Mouse (Mus musculus) G1E-ER4 (cell line): ENCODE measurements around the gene Supt20. TPM values are rescaled to one million over a fixed set of nuclear protein-coding genes. Genes with fewer than 3 reads are reported as not detected.

Experiments
- GATA1 ChIP-seq: IDR thresholded peaks from one replicate; pipeline ENCODE4 v1.8.0; 2012; ENCODE audit warnings: low read length, inconsistent platforms
- polyA plus RNA-seq: library from polyadenylated mRNA; stranded (reverse); fragments of >175 nt; gene quantifications from 2 replicates; pipeline ENCODE4 v1.2.3, GENCODE M21; 2012

Supt20 gene
- polyA plus RNA-seq, 1 experiment, result 2.8 TPM

DNA sequence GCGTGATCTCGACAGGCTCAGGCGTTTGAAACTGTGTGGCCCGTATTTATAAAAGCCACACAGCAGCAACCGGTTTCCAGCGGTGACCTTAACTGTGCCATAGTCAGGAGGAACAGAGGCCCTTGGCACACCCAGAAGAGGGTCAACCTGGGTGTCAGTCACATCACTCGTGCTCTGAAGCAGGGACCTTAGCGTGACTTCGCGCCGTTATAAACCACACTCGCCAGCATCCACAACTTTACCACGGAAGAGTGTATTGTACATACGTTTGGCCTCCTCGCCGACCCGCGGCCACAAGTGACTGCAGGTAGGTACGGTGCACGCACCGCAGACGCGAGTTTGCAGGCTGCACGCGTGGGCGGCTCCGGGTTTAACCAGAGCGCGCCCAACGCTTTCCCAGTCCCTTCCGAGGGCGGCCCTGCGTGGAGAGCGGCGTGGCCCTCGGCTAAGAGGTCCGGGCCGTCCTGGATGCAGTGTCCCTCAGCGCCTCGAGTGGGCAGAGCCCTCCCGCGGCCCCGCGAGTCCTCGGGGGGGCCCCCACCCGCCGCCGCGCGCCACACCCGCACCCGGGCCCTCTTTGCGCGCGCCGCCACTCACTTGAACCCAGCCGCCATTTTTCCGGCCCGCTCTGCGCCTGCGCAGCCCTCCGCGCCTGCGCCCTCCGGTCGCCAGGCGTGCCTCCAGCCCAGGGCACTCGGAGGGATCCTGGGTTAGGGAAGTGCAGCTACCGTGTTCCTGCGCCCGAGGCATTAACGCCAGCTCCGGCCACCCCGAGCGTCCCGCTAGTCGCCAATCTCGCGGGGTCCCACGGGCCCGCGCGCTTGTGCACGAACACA, 42.0 kb downstream of the Supt20 start:
- no peak for TF ChIP-seq GATA1

DNA sequence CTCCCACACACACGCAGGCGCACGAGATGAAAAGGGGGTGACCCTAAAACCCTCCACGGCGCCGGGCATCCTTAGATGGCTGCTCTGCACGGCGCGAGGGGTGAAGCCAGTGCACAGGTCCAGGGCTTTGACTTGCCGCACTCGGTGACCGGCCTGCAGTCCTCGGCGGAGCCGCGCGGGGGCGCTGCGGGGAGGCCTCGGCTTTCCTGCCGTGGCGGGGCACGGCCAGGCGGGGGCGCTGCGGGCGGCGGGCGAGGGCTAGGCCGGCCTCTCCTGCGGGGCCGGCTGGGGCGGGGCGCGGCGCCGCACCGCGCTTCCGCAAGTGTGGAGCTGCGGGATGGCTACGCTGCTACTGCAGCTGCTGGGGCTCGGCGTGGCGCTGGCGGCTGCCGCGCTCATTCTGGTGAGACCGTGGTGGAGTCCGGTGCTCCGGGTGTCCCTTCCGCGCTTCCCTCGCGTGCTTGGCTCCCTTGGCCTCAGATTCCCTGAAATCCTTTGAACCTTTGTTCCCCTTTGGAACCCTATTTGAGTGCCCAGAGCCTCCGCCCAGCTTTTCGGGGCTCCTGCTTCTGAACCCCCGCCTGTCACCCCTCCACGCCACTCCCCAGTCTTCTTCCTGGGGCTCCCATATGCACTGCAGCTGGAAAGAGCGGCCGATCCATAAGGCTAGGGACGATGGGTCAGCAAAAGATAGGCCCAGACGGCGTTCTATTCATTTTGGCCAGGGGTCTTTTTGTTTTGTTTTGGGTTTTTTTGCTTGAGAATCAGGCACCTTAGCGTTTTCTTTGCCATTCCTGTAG, 42.8 kb downstream of the Supt20 start, which contains the start of the genes Exosc8 and Alg5:
Gene Exosc8 (minus strand): TSS at position 147 of the 800 bp plus-strand sequence.
Gene Alg5 (plus strand): TSS at position 293 of the 800 bp plus-strand sequence.
- no peak for TF ChIP-seq GATA1

DNA sequence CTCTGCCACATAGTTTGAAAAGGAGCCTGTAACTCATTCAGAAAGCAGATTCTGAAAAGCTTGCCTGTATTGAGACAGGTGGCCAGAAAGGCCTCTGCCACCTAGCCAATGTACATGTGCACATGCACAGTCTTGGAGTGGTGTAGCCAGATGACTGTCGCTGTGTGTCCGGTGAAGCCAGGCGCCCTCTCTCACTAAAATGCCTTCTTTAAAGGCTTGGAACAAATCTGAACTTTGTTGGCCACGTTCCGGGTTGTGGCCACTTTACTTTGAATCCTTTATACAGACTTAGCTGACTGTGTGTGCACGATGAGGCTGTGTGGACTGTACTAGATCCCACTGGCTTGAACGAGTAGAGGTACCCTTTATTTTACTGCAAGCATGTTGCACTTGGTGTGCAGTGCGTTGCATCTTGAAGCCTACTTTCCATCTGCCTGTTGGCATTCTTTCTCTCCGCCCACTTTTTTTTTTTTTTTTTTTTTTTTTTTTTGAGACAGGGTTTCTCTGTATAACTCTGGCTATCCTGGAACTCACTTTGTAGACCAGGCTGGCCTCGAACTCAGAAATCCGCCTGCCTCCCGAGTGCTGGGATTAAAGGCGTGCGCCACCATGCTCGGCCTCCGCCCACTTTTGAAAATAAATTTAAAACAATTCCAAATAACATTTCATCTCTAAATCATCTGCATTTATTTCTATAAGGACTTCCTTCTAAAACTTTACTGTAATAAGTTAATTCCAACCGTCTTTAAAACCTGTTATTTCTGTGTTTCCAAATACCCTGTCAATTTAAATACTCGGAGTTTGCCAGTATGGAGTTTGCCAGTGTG, 43.7 kb downstream of the Supt20 start:
- TF ChIP-seq GATA1, result no peak

DNA sequence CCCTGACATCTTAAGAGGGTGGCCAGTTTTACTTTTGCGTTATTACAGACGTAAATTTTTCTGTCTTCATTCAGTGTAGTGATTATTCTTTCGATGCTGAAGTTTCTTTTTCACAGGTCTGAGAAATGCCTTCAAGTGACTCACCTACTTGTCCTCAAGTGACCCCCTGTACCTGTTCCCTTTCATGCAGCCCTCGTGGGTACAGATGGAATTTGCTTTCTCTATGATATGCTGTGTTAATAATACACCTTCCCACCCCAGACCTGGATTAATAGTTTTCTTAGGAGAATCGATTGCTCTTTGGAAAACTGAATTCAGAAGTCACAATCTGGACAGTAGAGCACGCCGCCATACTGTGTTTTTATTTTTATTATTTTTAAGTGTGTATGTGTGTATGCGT, 44.7 kb downstream of the Supt20 start:
- TF ChIP-seq GATA1, result no peak

DNA sequence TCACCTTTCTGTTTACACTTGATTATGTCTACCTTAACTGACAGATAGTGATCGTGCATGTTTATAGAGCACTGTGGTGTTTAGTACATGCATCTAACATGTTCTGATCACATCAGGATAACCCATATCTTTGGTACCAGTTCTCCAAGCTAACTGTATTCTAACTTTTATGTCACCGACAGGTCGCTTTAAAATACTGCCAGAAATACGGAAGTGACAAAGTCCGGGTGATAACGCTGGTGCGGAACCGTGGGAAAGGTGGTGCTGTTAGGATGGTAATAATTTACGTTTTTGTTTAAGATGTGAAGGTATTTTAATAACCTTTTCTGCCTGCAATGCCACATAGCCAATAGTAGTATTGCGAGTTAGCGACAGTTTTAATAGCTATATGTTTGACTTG, 49.4 kb downstream of the Supt20 start:
- no peak for TF ChIP-seq GATA1

DNA sequence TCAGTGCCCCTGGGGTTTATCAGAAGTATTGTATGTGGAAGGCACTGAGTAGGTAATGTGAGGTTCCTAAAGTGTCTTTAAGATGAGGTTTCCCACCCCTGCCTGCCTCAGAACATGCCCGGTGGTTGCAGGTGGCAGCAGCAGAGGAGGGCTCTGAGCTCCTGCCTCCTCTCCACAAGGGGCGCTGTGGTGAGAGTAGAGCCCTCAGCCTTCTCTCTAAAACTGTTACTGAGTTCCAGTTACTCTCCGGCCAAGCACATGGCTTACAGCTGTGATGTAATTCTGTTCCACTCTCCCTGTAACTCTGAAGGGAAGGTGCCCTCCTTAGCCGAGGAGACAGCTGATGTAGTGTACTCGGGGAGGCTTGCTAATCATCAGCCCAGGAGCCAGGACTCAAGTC, 53.2 kb downstream of the Supt20 start:
- no peak for TF ChIP-seq GATA1

DNA sequence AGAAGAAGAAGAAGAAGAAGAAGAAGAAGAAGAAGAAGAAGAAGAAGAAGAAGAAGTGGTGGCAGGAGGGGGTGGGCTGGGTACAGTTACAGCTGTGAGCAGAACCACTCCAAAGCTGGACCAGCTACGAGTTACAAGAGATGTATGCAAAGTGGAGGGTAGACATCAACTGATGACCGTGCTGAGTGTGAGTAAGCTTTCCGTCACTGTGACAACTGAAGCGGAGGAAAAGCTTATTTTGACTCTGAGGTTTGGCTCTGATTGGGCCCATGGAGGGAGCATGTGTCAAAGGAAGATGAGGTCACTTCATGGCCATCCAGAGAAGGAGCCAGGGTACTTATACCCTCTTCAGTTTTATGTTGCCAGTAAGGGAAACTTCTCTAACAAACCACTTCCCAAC, 60.8 kb downstream of the Supt20 start:
- no peak for TF ChIP-seq GATA1

DNA sequence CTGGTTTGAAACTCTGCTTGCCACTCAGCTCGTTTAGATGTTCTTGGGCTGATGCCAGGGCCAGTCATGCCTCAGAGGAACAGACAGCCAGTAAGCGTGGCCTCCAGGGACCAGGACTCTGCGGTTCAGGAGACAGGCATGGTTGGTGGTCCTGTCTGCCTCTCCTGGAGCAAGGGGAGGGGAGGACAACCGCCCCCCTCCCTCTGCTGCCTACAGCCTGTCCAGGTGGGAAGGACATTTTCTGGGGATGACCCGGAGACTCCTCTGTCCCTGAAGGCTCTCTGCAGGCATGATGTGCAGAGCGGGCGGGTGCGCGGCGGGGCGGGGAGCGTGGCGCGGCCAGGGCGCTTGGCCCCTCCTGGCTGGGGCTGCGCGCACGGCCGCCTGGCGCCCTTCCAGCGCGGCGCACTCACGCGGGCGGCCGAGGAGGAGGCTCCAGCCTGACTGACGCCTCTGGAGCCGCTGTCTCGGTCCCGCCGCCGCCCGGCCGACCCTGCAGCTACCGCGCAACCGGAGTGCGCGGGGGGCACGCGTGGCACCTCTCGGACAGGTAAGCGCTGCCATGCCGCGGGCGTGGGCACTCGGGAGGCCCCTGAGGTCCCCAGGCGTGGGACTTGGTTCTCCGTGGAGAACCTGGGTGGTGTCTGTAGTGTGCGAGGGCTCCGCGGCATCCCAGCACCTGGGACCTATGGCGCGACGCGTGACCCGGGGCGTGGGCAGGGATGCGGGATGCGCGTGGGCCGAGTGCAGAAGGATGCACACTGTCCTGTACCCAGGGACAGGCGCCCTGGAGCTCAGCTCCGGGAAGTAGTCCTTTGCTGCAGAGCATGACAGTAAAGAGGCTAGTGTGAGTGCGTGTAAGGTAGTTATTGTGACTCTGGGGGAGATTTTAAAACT, 62.8 kb downstream of the Supt20 start, which contains the start of gene Smad9:
Gene Smad9 (plus strand): TSS at position 438 of the 897 bp plus-strand sequence.
- no peak for TF ChIP-seq GATA1

DNA sequence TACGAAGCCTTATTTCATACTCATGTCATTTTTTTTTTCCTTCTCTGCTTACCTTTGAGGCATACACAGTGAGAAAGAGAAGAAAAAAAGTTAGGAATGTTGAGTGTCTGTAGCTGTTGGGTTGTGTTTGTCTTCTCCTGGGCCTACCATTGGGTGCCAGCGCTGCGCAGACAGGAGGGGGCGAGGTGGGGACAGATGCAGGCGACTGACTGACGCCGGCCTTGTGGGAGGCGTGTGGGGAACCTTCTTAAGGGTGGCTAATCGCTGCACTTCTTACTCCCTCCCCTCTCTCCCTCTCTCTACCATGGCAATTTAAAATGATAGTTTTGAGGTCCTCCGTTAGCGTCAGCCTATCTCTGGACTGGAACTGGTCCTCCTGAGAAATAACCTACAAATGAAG, 63.5 kb downstream of the Supt20 start:
- TF ChIP-seq GATA1, result no peak

DNA sequence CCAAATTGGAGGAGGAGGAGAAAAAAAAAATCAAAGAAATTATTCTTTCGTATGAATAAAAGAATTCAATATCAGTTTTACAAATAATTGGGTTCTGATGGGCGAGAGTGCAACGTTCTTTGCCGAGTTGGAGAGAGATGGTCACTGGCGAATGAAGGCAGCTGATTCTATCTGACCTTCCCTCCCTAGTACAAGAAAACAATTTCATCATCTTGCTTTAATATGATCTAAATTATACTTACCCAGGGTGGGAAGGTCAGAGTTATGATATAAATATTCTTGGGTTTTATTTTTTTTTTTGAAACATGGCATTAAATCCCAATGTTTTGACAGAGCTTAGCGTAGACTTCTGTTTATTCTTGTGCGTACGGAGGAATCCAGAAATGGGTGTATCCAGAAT, 64.8 kb downstream of the Supt20 start:
- TF ChIP-seq GATA1, result no peak

DNA sequence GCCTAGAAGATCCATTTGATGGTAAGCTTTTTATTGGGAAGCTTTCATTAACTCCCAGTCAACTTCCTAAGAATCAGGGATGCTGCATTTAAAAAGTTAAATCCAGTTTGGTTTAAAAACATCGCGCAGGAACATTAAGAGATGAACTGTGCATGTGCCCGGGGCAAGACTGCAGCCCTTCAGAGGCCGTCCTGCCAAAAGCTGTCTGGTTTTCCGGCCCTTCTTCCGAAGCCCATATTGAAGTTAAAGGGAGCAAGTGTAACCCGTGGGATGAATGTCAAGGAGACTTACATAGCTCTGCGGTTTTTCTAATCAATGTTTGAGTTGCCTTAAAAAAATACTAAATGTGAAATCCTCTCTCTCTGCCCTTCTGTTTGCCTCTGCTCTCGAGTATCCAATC, 66.6 kb downstream of the Supt20 start:
- no peak for TF ChIP-seq GATA1

DNA sequence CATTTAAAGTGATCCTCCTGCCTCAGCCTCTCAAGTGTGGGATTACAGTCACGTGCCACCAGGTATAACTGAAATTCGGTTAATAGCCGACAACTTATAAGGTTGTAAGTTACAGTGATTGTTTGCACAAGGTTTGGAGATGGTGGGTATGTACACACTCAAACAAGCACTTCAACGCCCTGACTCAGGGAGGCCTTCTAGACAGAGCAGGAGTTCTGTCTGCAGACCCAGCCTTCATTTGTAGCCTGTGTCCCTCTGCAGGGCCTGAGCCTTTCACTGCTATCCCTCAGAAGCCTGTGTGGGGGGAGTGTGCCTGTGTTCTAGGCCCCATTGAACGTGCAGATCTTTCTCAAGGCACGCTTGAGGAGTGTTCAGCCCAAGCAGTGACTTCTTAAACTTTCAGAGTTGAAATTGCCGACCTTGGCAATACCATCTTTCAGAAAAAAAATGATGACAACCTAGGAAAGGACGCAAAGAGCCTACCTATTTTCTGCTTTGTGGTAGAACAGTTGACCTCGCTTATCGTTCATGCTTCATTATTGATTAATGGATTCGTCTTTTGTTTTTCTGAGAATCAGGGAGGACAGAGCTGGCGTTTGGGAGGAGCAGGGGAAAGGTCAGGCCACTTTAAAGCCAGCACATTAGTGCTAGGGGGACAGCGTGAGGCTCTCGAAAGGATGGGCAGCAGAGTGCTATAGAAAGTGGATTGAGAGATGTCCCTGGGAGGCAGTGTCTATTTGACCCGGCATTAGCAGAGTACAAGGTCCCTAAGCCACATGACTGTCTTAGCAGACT, 67.9 kb downstream of the Supt20 start:
- no peak for TF ChIP-seq GATA1

DNA sequence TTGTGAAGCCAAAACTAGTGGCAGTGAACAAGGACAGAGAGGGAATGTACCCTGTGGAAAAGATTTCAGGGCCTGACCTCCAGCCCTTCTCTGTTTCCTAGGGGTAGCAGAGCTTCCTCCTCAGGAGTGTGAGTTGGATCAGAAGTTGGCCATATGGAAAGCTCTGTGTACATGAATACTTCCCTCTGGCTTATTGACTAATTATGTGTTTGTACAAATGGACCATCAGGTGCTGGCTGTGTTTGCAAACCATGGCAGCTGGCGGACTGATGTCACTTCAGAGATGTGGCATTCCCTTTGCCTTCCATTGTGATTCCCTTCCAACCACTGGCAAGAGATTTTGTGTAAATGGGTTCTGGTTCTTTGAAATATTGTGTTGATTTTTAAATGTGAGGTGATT, 68.7 kb downstream of the Supt20 start:
- TF ChIP-seq GATA1, result no peak

DNA sequence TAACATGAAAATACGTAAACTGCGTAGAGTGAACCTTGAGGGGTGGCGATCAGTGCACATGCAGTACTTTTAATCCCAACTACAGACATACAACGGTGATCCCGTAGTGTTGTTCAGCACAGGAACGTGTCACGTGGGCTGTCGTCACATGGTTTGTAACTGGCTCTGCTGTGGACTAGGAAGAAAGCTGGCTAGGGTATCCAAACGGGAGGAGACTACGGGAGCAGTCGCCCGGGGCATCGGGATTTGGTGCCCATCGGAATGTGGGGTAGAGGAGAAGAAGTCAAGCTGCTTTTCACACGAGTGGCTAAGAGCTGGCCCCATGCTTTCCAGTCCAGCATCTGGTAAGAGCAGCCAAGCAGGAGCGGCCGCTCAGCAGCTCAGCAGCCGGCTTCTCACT, 71.8 kb downstream of the Supt20 start:
- TF ChIP-seq GATA1, result no peak
